Mouse (Mus musculus): ENCODE data around the gene Sgms1. TPM values are rescaled to one million over a fixed set of nuclear protein-coding genes. Genes with fewer than 3 reads are reported as not detected.
"Not testable (repeated sequence)": the region's sequence is repeated elsewhere in the genome, so short reads cannot be mapped to it uniquely, and the experiment has no call there.

Gene Sgms1
- polyA plus RNA-seq, 1 experiment, result 8.5 TPM

DNA sequence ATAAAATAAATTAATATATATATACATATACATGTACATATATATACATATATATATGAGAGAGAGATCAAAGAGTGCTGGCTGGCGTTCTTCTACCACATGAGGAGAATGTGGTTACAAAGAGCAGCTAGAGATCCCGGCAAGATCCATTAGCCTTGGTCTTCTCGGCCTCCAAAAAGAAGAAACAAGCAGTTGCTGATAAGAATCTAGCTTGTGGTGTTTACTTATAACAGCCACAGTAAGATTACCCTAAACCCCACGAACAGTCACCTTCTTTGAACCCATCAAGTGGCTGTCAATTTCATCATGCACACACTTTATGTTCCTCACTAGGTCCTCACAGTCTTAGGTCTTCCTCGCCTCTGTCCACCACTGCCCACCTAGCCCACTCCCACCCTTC, 240.8 kb downstream of the Sgms1 start:
- Histone ChIP-seq H3ac (ENCODE audit: control insufficient read depth, insufficient read length) (no peak overlapping the region), H3K27me3 (ENCODE audit: control insufficient read depth, insufficient read depth, insufficient read length) (no peaks in the 10 kb centered on the region), H3K36me3 (ENCODE audit: control insufficient read depth, insufficient read depth) (no peaks in the 10 kb centered on the region), H3K4me3 (no peak overlapping the region), H3K4me2 (ENCODE audit: low read depth) (no peak overlapping the region), H3K79me2 (ENCODE audit: control insufficient read depth, insufficient read depth) (no peaks in the 10 kb centered on the region)
- TF ChIP-seq MYOD1 (IDR thresholded peaks at IDR 0.05; ENCODE audit: control insufficient read depth in 1 of 3, insufficient read length in 2 of 3, low read depth in 2 of 3), result no peak
- no peak for TF ChIP-seq E2F4 (IDR thresholded peaks at IDR 0.05; ENCODE audit: insufficient read depth)
- TF ChIP-seq MYOG (IDR thresholded peaks at IDR 0.05; ENCODE audit: control insufficient read depth in 1 of 3, insufficient read depth in 1 of 3, insufficient read length in 2 of 3, low read depth in 2 of 3), result no peak
- no peak for TF ChIP-seq REST (IDR thresholded peaks at IDR 0.05; ENCODE audit: insufficient read depth, insufficient read length)
- no peak for TF ChIP-seq USF1 (IDR thresholded peaks at IDR 0.05; ENCODE audit: low read depth)

DNA sequence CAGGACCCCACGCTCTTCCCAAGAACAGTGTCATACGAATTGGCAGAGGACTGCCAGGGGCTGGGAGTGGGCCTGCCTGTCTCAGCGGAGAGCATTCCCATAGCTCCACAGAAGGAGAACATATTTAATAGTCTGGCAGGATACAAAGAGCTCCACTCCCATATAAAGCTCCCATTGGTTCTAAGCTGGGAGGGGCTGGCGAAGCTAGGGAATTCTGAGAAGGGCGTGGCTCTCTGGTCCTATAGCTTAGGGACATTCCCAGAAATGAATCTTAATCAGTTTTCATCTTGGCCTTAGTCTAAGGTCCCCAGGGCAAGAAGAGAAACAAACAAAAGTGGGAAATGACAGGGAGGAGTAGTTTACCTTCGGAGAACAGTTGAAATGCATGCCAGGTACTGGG, 247.1 kb downstream of the Sgms1 start:
- H3K4me3 ChIP-seq, result no peak overlapping the region

DNA sequence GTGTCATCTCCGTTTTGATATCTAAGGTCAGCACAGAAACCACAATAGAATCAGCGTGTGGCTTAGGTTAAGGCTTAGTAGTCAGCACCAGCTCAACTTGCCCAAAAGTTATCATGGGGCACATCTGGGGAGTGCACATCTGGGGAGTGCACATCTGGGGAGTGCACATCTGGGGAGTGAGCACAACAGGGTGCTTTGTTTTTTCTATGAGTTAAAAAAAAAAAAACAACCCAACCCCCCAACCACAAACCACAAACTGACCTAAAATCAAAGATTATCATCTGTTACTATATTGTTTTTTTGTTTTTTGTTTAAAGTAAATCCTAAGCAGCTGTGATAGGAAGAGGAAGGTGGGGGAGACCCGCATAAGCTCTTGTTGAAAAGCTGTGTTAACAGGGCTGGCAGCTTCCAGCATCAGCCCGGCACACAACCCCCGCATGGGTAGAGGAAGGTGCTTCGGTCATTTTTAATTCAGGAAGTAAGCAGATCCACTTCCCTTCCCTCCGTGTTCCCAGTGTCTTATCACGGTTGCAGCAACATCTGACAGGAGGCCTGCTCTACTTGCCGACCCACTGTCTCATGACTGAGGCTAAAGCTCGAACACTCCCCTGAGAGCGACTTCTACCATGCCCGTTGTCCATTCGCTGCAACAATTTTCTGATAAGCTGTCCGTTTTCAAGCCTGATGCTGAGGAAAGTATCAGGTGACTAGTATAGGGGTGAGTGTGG, 251.0 kb downstream of the Sgms1 start:
- Histone ChIP-seq H3K4me3 (no peak overlapping the region), H3ac (ENCODE audit: control insufficient read depth, insufficient read length) (no peak overlapping the region), H3K36me3 (ENCODE audit: control insufficient read depth, insufficient read depth) (peaks cover 3% of the 10 kb centered on the region), H3K4me2 (ENCODE audit: low read depth) (no peak overlapping the region), H3K27me3 (ENCODE audit: control insufficient read depth, insufficient read depth, insufficient read length) (no peaks in the 10 kb centered on the region), H3K79me2 (ENCODE audit: control insufficient read depth, insufficient read depth) (no peaks in the 10 kb centered on the region)
- TF ChIP-seq POLR2AphosphoS2 (IDR thresholded peaks at IDR 0.05; ENCODE audit: insufficient read length, low read depth), result no peak
- TF ChIP-seq E2F4 (IDR thresholded peaks at IDR 0.05; ENCODE audit: insufficient read depth), result no peak
- no peak for TF ChIP-seq MYOD1 (IDR thresholded peaks at IDR 0.05; ENCODE audit: control insufficient read depth in 1 of 3, insufficient read length in 2 of 3, low read depth in 2 of 3)
- TF ChIP-seq REST (IDR thresholded peaks at IDR 0.05; ENCODE audit: insufficient read depth, insufficient read length), result no peak
- TF ChIP-seq CEBPB (IDR thresholded peaks at IDR 0.05; ENCODE audit: insufficient read depth, poor library complexity, severe bottlenecking), result no peak

More for the DNA sequence above, 247.1 kb downstream of the Sgms1 start:
- no peak overlapping the region for H3ac ChIP-seq (ENCODE audit: control insufficient read depth, insufficient read length)
- H3K36me3 ChIP-seq (ENCODE audit: control insufficient read depth, insufficient read depth), result peaks cover 3% of the 10 kb centered on the region
- TF ChIP-seq MAX (IDR thresholded peaks at IDR 0.05; ENCODE audit: low read depth) (no peak), TCF12 (IDR thresholded peaks at IDR 0.05; ENCODE audit: insufficient read depth, poor library complexity, severe bottlenecking) (no peak), E2F4 (IDR thresholded peaks at IDR 0.05; ENCODE audit: insufficient read depth) (no peak), SRF (IDR thresholded peaks at IDR 0.05; ENCODE audit: control insufficient read depth, insufficient read length, low read depth) (no peak), MYOG (IDR thresholded peaks at IDR 0.05; ENCODE audit: control insufficient read depth in 1 of 3, insufficient read depth in 1 of 3, insufficient read length in 2 of 3, low read depth in 2 of 3) (no peak), MYOD1 (IDR thresholded peaks at IDR 0.05; ENCODE audit: control insufficient read depth in 1 of 3, insufficient read length in 2 of 3, low read depth in 2 of 3) (no peak), USF1 (IDR thresholded peaks at IDR 0.05; ENCODE audit: low read depth) (no peak), POLR2AphosphoS2 (IDR thresholded peaks at IDR 0.05; ENCODE audit: insufficient read length, low read depth) (no peak), REST (IDR thresholded peaks at IDR 0.05; ENCODE audit: insufficient read depth, insufficient read length) (no peak), TCF3 (IDR thresholded peaks at IDR 0.05; ENCODE audit: insufficient read length, low read depth) (no peak), CEBPB (IDR thresholded peaks at IDR 0.05; ENCODE audit: insufficient read depth, poor library complexity, severe bottlenecking) (no peak), POLR2A (IDR thresholded peaks at IDR 0.05; ENCODE audit: insufficient read length, low read depth) (no peak)
- H3K79me2 ChIP-seq (ENCODE audit: control insufficient read depth, insufficient read depth), result no peaks in the 10 kb centered on the region
- no peaks in the 10 kb centered on the region for H3K27me3 ChIP-seq (ENCODE audit: control insufficient read depth, insufficient read depth, insufficient read length)
- no peak overlapping the region for H3K4me2 ChIP-seq (ENCODE audit: low read depth)

DNA sequence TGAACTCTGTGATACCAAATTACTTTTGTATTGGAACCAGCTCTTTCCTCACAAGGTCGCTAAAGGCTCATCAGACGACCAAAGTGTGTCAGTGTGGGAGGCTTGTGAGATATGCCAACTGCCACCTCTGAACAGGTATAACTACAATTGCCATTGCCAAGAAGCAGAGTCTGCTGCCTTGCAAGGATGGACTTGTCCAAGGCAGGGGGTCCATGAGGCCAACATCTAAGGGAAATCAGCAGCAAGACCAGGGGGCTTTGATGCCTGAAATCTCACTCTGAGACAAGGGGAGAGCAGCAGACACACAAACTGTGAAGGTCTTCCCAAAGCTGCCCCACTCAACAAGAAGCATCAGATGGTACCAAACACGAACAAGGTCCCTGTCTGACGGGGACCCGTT, 251.6 kb downstream of the Sgms1 start:
- TF ChIP-seq E2F4 (IDR thresholded peaks at IDR 0.05; ENCODE audit: insufficient read depth), result no peak
- TF ChIP-seq MAX (IDR thresholded peaks at IDR 0.05; ENCODE audit: low read depth), result no peak
- no peak for TF ChIP-seq MYOD1 (IDR thresholded peaks at IDR 0.05; ENCODE audit: control insufficient read depth in 1 of 3, insufficient read length in 2 of 3, low read depth in 2 of 3)
- TF ChIP-seq CEBPB (IDR thresholded peaks at IDR 0.05; ENCODE audit: insufficient read depth, poor library complexity, severe bottlenecking), result no peak
- TF ChIP-seq TCF3 (IDR thresholded peaks at IDR 0.05; ENCODE audit: insufficient read length, low read depth), result no peak
- TF ChIP-seq TCF12 (IDR thresholded peaks at IDR 0.05; ENCODE audit: insufficient read depth, poor library complexity, severe bottlenecking), result no peak
- no peak overlapping the region for H3ac ChIP-seq (ENCODE audit: control insufficient read depth, insufficient read length)
- no peaks in the 10 kb centered on the region for H3K79me2 ChIP-seq (ENCODE audit: control insufficient read depth, insufficient read depth)
- no peaks in the 10 kb centered on the region for H3K27me3 ChIP-seq (ENCODE audit: control insufficient read depth, insufficient read depth, insufficient read length)
- no peak overlapping the region for H3K4me2 ChIP-seq (ENCODE audit: low read depth)
- peaks cover 3% of the 10 kb centered on the region for H3K36me3 ChIP-seq (ENCODE audit: control insufficient read depth, insufficient read depth)
- no peak overlapping the region for H3K4me3 ChIP-seq

DNA sequence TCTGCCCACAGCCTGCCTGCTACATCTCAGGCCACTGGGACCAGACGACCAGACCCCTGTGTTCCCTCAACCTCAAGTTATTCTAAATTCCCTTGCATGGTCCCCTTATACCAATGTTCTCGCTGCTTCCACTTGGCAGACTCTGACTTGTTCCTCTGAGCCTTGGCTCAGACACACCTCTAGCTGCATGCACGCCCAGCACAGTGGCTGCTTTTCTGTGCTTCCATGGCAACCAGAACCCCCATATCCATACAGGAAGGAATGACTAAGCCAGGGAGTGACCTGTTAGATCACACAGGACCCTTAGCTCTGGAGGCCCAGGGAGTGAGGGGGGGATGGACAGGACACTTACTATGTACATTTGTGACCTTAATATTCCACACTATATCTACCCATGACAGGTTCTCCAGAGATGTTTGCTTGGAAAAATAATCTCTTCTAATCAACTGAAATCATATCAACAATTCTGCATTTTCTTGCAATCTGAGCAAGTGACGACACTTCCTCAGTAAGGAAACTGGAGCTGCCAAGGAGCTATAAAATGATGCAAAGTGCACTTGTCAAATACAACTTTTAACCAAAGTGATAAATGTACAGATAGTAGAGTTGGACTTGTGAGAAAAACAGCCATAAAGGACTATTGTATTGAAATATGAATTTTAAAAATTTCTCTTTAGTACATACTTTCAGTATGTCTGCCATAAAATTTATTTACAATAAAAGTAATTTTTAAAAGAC, 252.5 kb downstream of the Sgms1 start:
- TF ChIP-seq POLR2AphosphoS2 (IDR thresholded peaks at IDR 0.05; ENCODE audit: insufficient read length, low read depth) (no peak), MYOD1 (IDR thresholded peaks at IDR 0.05; ENCODE audit: control insufficient read depth in 1 of 3, insufficient read length in 2 of 3, low read depth in 2 of 3) (no peak), SRF (IDR thresholded peaks at IDR 0.05; ENCODE audit: control insufficient read depth, insufficient read length, low read depth) (no peak), MAX (IDR thresholded peaks at IDR 0.05; ENCODE audit: low read depth) (no peak), MYOG (IDR thresholded peaks at IDR 0.05; ENCODE audit: control insufficient read depth in 1 of 3, insufficient read depth in 1 of 3, insufficient read length in 2 of 3, low read depth in 2 of 3) (no peak), USF1 (IDR thresholded peaks at IDR 0.05; ENCODE audit: low read depth) (no peak), POLR2A (IDR thresholded peaks at IDR 0.05; ENCODE audit: insufficient read length, low read depth) (no peak), E2F4 (IDR thresholded peaks at IDR 0.05; ENCODE audit: insufficient read depth) (no peak), TCF12 (IDR thresholded peaks at IDR 0.05; ENCODE audit: insufficient read depth, poor library complexity, severe bottlenecking) (no peak), REST (IDR thresholded peaks at IDR 0.05; ENCODE audit: insufficient read depth, insufficient read length) (no peak), TCF3 (IDR thresholded peaks at IDR 0.05; ENCODE audit: insufficient read length, low read depth) (no peak), CEBPB (IDR thresholded peaks at IDR 0.05; ENCODE audit: insufficient read depth, poor library complexity, severe bottlenecking) (no peak)
- H3K79me2 ChIP-seq (ENCODE audit: control insufficient read depth, insufficient read depth), result no peaks in the 10 kb centered on the region
- H3K27me3 ChIP-seq (ENCODE audit: control insufficient read depth, insufficient read depth, insufficient read length), result no peaks in the 10 kb centered on the region
- H3K4me2 ChIP-seq (ENCODE audit: low read depth), result no peak overlapping the region
- no peak overlapping the region for H3K4me3 ChIP-seq
- H3K36me3 ChIP-seq (ENCODE audit: control insufficient read depth, insufficient read depth), result peaks cover 3% of the 10 kb centered on the region
- no peak overlapping the region for H3ac ChIP-seq (ENCODE audit: control insufficient read depth, insufficient read length)

DNA sequence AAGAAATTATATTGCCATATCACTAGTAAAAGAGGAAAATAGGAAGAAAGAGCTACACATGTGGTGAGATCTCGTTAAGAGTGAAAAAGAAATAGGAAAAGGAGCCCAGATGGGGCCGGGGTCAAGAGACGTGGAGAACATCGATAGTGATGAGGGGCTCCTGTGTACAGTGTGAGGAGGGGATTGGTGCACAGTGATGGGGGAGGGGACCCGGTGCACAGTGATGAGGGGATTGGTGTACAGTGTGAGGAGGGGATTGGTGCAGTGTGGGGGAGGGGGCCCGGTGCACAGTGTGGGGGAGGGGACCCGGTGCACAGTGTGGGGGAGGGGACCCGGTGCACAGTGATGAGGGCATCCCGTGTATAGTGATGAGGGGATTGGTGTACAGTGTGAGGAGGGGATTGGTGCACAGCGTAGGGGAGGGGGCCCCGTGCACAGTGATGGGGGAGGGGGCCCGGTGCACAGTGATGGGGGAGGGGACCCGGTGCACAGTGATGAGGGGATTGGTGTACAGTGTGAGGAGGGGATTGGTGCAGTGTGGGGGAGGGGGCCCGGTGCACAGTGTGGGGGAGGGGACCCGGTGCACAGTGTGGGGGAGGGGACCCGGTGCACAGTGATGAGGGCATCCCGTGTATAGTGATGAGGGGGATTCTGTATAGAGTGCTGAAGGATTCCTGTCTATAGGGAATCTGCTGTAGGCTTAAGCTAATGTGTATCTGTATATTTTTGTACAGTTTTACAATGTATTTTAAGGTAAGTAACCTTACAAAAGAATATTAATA, 257.6 kb downstream of the Sgms1 start:
- H3K4me2 ChIP-seq (ENCODE audit: low read depth); H3K36me3 ChIP-seq (ENCODE audit: control insufficient read depth, insufficient read depth): not testable (repeated sequence)

More for the DNA sequence above, 257.6 kb downstream of the Sgms1 start:
- not testable (repeated sequence) for H3ac ChIP-seq (ENCODE audit: control insufficient read depth, insufficient read length); H3K27me3 ChIP-seq (ENCODE audit: control insufficient read depth, insufficient read depth, insufficient read length); H3K4me3 ChIP-seq; H3K79me2 ChIP-seq (ENCODE audit: control insufficient read depth, insufficient read depth)

Data from myocyte (in vitro differentiated cells).